In genomic region chr11:68384131-68384530, GRCm38 (mm10) we compare ENCODE assay signal across 7 mouse cellular contexts. TPM values are rescaled to one million over a fixed set of nuclear protein-coding genes. Genes with fewer than 3 reads are reported as not detected.
DNase-seq lines count a peak whose midpoint lies in the region; ATAC-seq and TF ChIP-seq lines count a peak whose summit lies in the region.

No protein-coding gene starts in this region.

- DNase-seq in layer of hippocampus, adult 2 months (ENCODE audit: low spot score in 2 of 2): no peak
- no peak for DNase-seq in layer of hippocampus, adult 11-12 months (ENCODE audit: low spot score)
- DNase-seq in B cell, adult 2 months: no peak

- H3K4me3 ChIP-seq in layer of hippocampus, adult 2 months: peak overlapping the region; percentile 63; the same call in 1 of the 2 replicates
- 0 out of 2 replicates have a peak overlapping the region, but pooled peaks have one; percentile 53 for H3K4me3 ChIP-seq in embryonic fibroblast, embryonic 13.5 days (ENCODE audit: insufficient read depth, low read length)
- H3K4me3 ChIP-seq in intestine, embryonic 15.5 days (replicated peaks): peak overlapping the region; percentile 66
- H3K4me3 ChIP-seq in olfactory bulb, adult 2 months (ENCODE audit: insufficient read depth, low read depth, low read length): peak overlapping the region; percentile 43

- no peaks in the 10 kb centered on the region for H3K9me3 ChIP-seq in intestine, embryonic 15.5 days

- H3K36me3 ChIP-seq in intestine, embryonic 15.5 days: no peaks in the 10 kb centered on the region

- H3K4me2 ChIP-seq in intestine, embryonic 15.5 days (replicated peaks): peak overlapping the region; percentile 97

- no peak for TF ChIP-seq CTCF in layer of hippocampus, adult 2 months (conservative IDR thresholded peaks at IDR 0.05)
- no peak for TF ChIP-seq CTCF in embryonic fibroblast, embryonic 13.5 days (IDR thresholded peaks at IDR 0.05; ENCODE audit: borderline replicate concordance, insufficient read depth, low read length)
- no peak for TF ChIP-seq CTCF in olfactory bulb, adult 2 months (IDR thresholded peaks at IDR 0.05; ENCODE audit: insufficient read depth, low read depth, low read length)

- H3K27ac ChIP-seq in layer of hippocampus, adult 2 months: no peak overlapping the region
- no peak overlapping the region for H3K27ac ChIP-seq in embryonic fibroblast, embryonic 13.5 days (ENCODE audit: insufficient read depth, low read length)
- H3K27ac ChIP-seq in intestine, embryonic 15.5 days: no peak overlapping the region
- no peak overlapping the region for H3K27ac ChIP-seq in olfactory bulb, adult 2 months (ENCODE audit: insufficient read depth, low read depth, low read length)

- no peak for TF ChIP-seq POLR2A in embryonic fibroblast, embryonic 13.5 days (IDR thresholded peaks at IDR 0.05; ENCODE audit: low read depth, low read length)
- no peak for TF ChIP-seq POLR2A in olfactory bulb, adult 2 months (IDR thresholded peaks at IDR 0.05; ENCODE audit: insufficient read depth, low read depth, low read length)

- H3K9ac ChIP-seq in intestine, embryonic 15.5 days: no peak overlapping the region; the same call in 1 of the 2 replicates

- 27% methylated on average over 12 of the region's 12 CpGs for WGBS in intestine, embryonic 15.5 days
- 21% methylated on average over 12 of the region's 12 CpGs for WGBS in olfactory bulb, adult 2 months

- H3K4me1 ChIP-seq in embryonic fibroblast, embryonic 13.5 days (ENCODE audit: control insufficient read depth, insufficient read depth, low read length): no peaks in the 10 kb centered on the region
- H3K4me1 ChIP-seq in intestine, embryonic 15.5 days (replicated peaks): peaks cover 28% of the 10 kb centered on the region
- H3K4me1 ChIP-seq in olfactory bulb, adult 2 months (ENCODE audit: control insufficient read depth, insufficient read depth, low read length): peaks cover 21% of the 10 kb centered on the region

- H3K27me3 ChIP-seq in intestine, embryonic 15.5 days (replicated peaks): peaks cover 40% of the 10 kb centered on the region

- ATAC-seq in intestine, embryonic 15.5 days: no peak
- no peak for ATAC-seq in granulocyte monocyte progenitor cell, adult 5-6 weeks (replicated peaks; ENCODE audit: poor library complexity, severe bottlenecking)

RNA-seq across cellular contexts. Expression of gene Ntn1, which starts 16.5 kb away (rescaled TPM):
- total RNA-seq in layer of hippocampus, adult 2 months (2021): 1 to 10 TPM; 5.9 to 7.2 TPM
- polyA plus RNA-seq in embryonic fibroblast, embryonic 13.5 days (2011; ENCODE audit: insufficient read length, low read depth, missing spikeins): 3.7 and 6.1 TPM in 2 replicates
- polyA plus RNA-seq in intestine, embryonic 15.5 days (2015; fragmentation: Nextera tagmentation; extraction: Ambion mirVana): 9.1 and 9.4 TPM in 2 replicates
- polyA plus RNA-seq in olfactory bulb, adult 2 months (2012; ENCODE audit: insufficient read depth, insufficient read length, low replicate concordance, missing spikeins): not detected in 2 replicates
- not detected in 2 replicates for total RNA-seq in granulocyte monocyte progenitor cell, adult 5-6 weeks (2014; fragmentation: Nextera tagmentation)
- total RNA-seq in granulocyte monocyte progenitor cell, adult 5-6 weeks (2017): not detected in 2 replicates

RNA-seq across cellular contexts. Expression of gene Pik3r5, which starts 47.8 kb away (rescaled TPM):
- total RNA-seq in layer of hippocampus, adult 2 months (2021): 1 to 10 TPM; 1.4 to 1.9 TPM
- polyA plus RNA-seq in embryonic fibroblast, embryonic 13.5 days (2011; ENCODE audit: insufficient read length, low read depth, missing spikeins): 0.86 and 1.3 TPM in 2 replicates
- polyA plus RNA-seq in intestine, embryonic 15.5 days (2015; fragmentation: Nextera tagmentation; extraction: Ambion mirVana): 0.49 and 0.56 TPM in 2 replicates
- not detected in 2 replicates for polyA plus RNA-seq in olfactory bulb, adult 2 months (2012; ENCODE audit: insufficient read depth, insufficient read length, low replicate concordance, missing spikeins)
- total RNA-seq in granulocyte monocyte progenitor cell, adult 5-6 weeks (2014; fragmentation: Nextera tagmentation): 16.5 TPM in 2 replicates
- total RNA-seq in granulocyte monocyte progenitor cell, adult 5-6 weeks (2017): 4.4 and 9.0 TPM in 2 replicates
